Mouse (Mus musculus) kidney, adult 9 months (tissue): ENCODE results near the gene Zfp961.
"Not testable (repeated sequence)": the region's sequence is repeated elsewhere in the genome, so short reads cannot be mapped to it uniquely, and the experiment has no call there.

Experiments used
- DNase-seq: peaks from one replicate; pipeline ENCODE4 v3.0.0; 2022

The Zfp961 gene

DNA sequence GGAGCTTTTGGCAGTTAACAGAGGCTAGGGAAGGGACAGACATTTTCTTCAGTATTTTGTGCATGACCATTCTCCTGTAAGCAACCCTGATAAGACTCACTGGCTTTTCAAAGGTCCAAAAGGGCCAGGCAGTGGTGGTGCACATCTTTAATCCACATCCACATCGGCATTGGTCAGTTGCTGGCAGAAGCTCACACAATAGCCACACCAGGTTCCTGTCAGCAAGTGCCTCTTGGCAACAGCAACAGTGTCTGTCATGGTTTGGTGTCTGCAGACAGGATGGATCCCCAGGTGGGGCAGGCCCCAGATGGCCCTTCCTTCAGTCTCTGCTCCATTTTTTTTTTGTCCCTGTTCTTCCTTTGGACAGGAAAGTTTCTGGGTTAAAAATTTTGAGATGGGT, 68.2 kb downstream of the Zfp961 start:
- DNase-seq = not testable (repeated sequence)

DNA sequence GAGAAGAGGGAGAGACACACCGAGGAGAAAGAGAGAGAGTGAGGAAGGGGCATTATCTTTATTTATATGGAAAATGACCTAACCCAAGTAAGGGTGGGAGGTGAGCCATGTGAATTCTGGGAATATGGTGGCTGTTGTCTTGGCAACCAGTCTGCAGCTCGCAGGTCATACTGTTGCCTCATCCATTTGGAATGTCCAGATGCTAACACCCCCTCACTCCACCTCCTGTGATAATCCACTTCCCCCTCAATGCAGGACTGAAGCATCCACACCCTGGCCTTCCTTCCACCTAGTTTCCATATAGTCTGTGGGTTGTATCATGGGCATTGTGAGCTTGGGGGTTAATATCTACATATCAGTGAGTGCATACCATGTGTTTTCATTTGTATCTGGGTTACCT, 69.0 kb downstream of the Zfp961 start:
- DNase-seq = no peak

DNA sequence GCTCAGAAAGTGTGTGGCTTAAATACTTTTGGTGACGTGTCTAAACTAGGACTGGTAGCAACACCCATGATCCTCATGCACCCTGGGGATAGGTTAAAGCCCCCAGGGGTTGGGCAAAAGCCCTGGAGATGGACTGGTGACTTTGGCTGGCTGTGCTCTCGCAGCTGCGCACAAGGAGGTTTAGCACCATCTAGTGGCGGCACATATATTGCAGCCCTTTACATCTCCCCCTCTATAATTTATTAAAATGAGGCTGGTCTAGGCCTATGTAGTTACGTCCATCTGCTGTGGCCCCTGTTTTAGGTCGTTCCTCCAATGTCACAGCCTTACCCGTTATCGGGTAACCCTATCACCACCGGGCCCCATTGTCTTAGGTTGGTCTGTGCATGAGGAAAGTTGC, 74.0 kb downstream of the Zfp961 start:
- DNase-seq = peak; percentile 63

DNA sequence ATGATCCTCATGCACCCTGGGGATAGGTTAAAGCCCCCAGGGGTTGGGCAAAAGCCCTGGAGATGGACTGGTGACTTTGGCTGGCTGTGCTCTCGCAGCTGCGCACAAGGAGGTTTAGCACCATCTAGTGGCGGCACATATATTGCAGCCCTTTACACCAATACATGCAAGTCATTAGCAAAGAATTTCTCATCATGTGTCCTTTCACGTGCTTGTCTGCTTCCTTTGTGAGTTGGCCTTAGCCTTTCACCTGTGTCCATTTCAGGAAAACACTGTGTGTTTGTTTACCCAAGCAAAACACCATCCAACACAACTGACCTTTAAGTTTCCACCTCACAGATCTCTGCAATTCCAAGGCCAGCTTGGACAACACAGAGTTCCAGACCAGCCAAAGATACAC, 82.1 kb downstream of the Zfp961 start:
- DNase-seq = peak; percentile 86

DNA sequence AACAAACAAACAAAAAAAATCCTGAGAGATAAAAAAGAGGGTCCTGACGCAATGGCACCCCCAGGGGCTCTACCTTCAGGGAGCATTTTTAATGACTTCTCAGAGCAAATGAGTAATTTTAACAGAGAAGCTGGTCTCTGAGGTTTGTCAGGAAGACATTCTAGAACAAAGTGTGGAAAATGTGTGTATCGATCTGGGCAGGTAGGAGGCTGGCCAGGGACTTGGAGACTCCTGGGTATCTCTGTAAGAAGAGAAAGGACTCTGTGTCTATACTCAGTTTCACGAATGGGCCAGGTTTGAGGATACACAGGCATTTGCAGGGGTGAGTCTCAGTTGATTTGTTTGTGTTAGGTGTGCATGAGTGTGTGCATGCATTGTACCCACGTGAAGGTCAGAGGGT, 90.1 kb downstream of the Zfp961 start, which contains the start of gene Olfr372:
Gene Olfr372, plus strand, starts transcription at position 301 of the 400 bp plus-strand sequence.
- not testable (repeated sequence) for DNase-seq

DNA sequence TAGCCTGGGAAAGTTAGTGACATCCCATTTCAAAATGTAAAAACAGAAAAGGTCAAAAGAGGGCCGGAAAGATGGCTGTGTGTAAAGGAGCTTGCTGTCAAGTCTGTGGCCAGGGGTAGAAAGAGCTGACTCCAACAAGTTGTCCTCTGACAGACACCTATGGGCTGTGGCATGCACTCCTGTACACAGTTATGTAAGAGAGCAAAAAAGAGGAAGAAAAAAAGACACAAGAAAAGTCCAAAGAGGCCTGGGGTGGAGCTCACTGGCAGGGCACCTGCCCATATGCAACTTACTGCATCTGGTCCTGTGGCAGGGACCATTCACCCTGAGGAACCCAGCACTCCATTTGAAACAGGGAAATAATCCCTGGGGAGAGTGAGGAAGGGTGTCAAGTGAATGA, 91.7 kb downstream of the Zfp961 start:
- no peak for DNase-seq
